Mouse (Mus musculus) intestine, embryonic 16.5 days (tissue): Measurements from ENCODE around the gene Dnajc6. TPM values are rescaled to one million over a fixed set of nuclear protein-coding genes. Genes with fewer than 3 reads are reported as not detected.

Experiments used
- ATAC-seq: fragments of 200-750 bp; cut with Nextera tagmentation; 2 replicates; pipeline ENCODE4 v1.8.0; 2017; ENCODE audit warnings: moderate TSS enrichment, moderate library complexity
- H3K27ac ChIP-seq: fragments of 300-500 bp; sonication (generic); 2 replicates; pipeline ENCODE4 v1.5.1; 2014; ENCODE audit warnings: mild to moderate bottlenecking, low read length
- H3K27me3 ChIP-seq: fragments of 300-500 bp; sonication (generic); replicated peaks from 2 replicates; pipeline ENCODE4 v1.6.1; 2014; ENCODE audit warnings: low read length, control low read depth, mixed read lengths; ENCODE audit not compliant: control insufficient read depth, insufficient read depth
- H3K36me3 ChIP-seq: fragments of 300-500 bp; sonication (generic); 2 replicates; pipeline ENCODE4 v1.6.1; 2014; ENCODE audit warnings: low read length, control low read depth; ENCODE audit not compliant: control insufficient read depth, insufficient read depth
- H3K4me1 ChIP-seq: fragments of 300-500 bp; sonication (generic); 2 replicates; pipeline ENCODE4 v1.6.1; 2014; ENCODE audit warnings: low read length, control low read depth, mixed read lengths; ENCODE audit not compliant: control insufficient read depth, insufficient read depth
- H3K4me2 ChIP-seq: fragments of 300-500 bp; sonication (generic); 2 replicates; pipeline ENCODE4 v1.6.1; 2014; ENCODE audit warnings: low read depth, low read length, control low read depth
- H3K4me3 ChIP-seq: fragments of 300-500 bp; sonication (generic); 2 replicates; pipeline ENCODE4 v1.5.1; 2014; ENCODE audit warnings: mild to moderate bottlenecking, low read length
- H3K9ac ChIP-seq: fragments of 300-500 bp; sonication (generic); 2 replicates; pipeline ENCODE4 v1.6.1; 2014; ENCODE audit warnings: low read depth, low read length
- H3K9me3 ChIP-seq: fragments of 300-500 bp; sonication (generic); 2 replicates; pipeline ENCODE4 v1.6.1; 2016; ENCODE audit warnings: low read length, control low read depth; ENCODE audit not compliant: control insufficient read depth
- WGBS: fragments of 180-500 bp; shearing (Covaris S2); extraction: QIAGEN DNeasy Blood & Tissue Kit; methylation state at CpG from one replicate; pipeline ENCODE4 v1.1.7; 2014; 5-methylcytosine and 5-hydroxymethylcytosine counted together
- polyA plus RNA-seq: library from polyadenylated mRNA; unstranded; fragments of >200 nt; fragmentation: Nextera tagmentation; extraction: Ambion mirVana; gene quantifications from 2 replicates; pipeline ENCODE4 v1.2.1, GENCODE M21; 2015

Dnajc6 gene
- polyA plus RNA-seq, 1 experiment from 2014 or later, result 1.1 TPM

DNA sequence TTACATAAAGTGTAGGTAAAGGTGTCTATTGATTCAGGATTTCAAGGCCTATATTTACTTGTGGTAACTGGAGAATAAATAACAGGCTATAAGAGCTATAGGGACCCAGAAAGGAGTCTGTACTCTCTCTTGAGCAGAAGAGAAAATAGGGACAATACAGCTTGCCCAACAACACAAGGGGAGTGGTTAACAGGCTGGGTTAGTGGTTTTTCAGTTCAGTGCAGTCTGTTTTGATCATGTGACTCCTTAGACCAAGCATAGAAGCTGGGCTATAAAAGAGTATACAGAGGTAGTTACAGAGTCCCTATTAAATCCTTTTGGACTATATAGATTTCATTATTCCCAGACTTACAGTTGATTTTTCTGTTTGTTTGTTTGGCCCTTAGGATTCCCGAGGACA lies 36.3 kb upstream of the Dnajc6 start:
- H3K9me3 ChIP-seq, result no peaks in the 10 kb centered on the region
- 81% methylated on average over 1 of the region's 1 CpGs for WGBS
- no peak overlapping the region for H3K4me2 ChIP-seq
- ATAC-seq, result no peak
- no peak overlapping the region for H3K9ac ChIP-seq
- H3K4me3 ChIP-seq, result no peak overlapping the region
- no peak overlapping the region for H3K27ac ChIP-seq
- no peaks in the 10 kb centered on the region for H3K36me3 ChIP-seq
- H3K4me1 ChIP-seq, result no peaks in the 10 kb centered on the region
- H3K27me3 ChIP-seq, result no peaks in the 10 kb centered on the region

DNA sequence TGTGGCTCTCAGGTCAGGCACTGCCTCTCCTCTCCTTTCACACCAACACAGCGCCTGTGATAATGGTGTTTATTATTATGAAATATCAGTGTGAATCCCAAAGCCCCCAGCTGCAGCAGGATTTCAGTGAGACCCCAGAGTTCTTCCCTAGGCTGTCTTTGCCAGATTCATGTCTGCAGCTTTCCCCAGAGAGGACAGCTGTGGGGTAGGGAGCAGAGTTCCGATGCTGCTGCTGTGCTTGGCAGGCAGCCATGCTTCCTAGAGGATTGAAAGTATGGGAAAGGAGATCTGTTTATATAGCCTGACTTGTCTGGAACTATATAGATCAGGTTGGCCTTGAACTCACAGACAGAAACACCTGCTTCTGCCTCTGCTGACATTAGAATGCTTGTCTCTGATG lies 34.4 kb upstream of the Dnajc6 start:
- Histone ChIP-seq H3K4me1 (no peaks in the 10 kb centered on the region), H3K4me2 (no peak overlapping the region)
- 56% methylated on average over 2 of the region's 2 CpGs for WGBS

DNA sequence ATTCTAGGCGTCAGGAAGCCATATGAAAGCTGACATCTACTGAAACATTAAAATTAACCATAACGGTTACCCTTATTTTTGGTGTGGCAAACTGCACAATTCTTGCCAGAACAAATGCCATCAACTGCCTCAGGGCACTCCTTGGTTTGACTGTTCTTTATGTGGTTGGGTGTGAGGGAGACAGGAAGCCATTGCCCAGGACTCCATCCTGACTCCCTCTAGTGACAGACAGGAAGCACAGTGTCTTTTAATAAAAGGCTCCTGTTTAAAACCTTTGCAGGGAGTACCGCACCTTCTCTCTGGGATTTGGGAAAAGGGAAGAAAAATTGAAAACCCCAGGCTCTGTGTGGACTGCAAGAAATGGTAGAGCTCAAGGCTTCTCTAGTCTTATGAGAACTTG lies 30.2 kb upstream of the Dnajc6 start:
- ATAC-seq, result no peak
- no peaks in the 10 kb centered on the region for H3K9me3 ChIP-seq
- H3K36me3 ChIP-seq, result no peaks in the 10 kb centered on the region
- H3K27me3 ChIP-seq, result no peaks in the 10 kb centered on the region
- H3K4me3 ChIP-seq, result no peak overlapping the region
- no peak overlapping the region for H3K4me2 ChIP-seq
- H3K9ac ChIP-seq, result no peak overlapping the region
- H3K4me1 ChIP-seq, result no peaks in the 10 kb centered on the region
- H3K27ac ChIP-seq, result no peak overlapping the region
- 77% methylated on average over 3 of the region's 3 CpGs for WGBS

More for the DNA sequence above, 34.4 kb upstream of the Dnajc6 start:
- no peak overlapping the region for H3K9ac ChIP-seq
- H3K27me3 ChIP-seq, result no peaks in the 10 kb centered on the region
- H3K36me3 ChIP-seq, result no peaks in the 10 kb centered on the region
- no peak overlapping the region for H3K27ac ChIP-seq
- no peak overlapping the region for H3K4me3 ChIP-seq
- no peak for ATAC-seq
- no peaks in the 10 kb centered on the region for H3K9me3 ChIP-seq

- H3K9ac ChIP-seq, result no peak overlapping the region
- H3K4me2 ChIP-seq, result no peak overlapping the region
- no peaks in the 10 kb centered on the region for H3K36me3 ChIP-seq
- H3K27me3 ChIP-seq, result no peaks in the 10 kb centered on the region
- no peaks in the 10 kb centered on the region for H3K9me3 ChIP-seq
- no peak overlapping the region for H3K27ac ChIP-seq
- no peak for ATAC-seq
- 88% methylated on average over 5 of the region's 5 CpGs for WGBS
- no peak overlapping the region for H3K4me3 ChIP-seq
- H3K4me1 ChIP-seq, result no peaks in the 10 kb centered on the region
These were observed 27.2 kb upstream of the Dnajc6 start for GRCm38 (mm10) chr4:101469242-101469641.

- no peak for ATAC-seq
- no peaks in the 10 kb centered on the region for H3K27me3 ChIP-seq
- no peaks in the 10 kb centered on the region for H3K4me1 ChIP-seq
- no peaks in the 10 kb centered on the region for H3K36me3 ChIP-seq
- no peak overlapping the region for H3K4me3 ChIP-seq
- H3K27ac ChIP-seq, result no peak overlapping the region
- 59% methylated on average over 5 of the region's 5 CpGs for WGBS
- no peaks in the 10 kb centered on the region for H3K9me3 ChIP-seq
- H3K9ac ChIP-seq, result no peak overlapping the region
- H3K4me2 ChIP-seq, result no peak overlapping the region
These were observed 25.9 kb upstream of the Dnajc6 start for GRCm38 (mm10) chr4:101470543-101470942.

DNA sequence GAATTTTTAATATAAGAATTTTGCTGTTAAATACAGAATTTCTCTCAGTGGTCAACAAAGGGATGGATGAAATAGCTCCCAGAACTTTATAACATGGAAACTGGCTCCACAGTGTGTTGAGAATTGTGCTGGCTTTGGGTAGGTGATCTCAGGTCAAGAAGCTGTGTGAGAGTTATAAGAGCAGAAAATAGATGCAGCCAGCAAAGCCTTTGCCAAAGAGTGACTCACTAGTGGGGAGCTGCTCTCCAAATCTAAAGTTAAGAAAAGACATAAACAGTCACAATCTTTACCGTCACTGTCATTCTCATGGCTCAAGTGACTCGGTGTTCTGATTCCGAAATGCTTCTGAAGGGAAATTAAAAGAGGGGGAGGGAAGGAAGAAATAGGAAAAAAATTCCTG lies 23.7 kb upstream of the Dnajc6 start:
- no peak overlapping the region for H3K4me2 ChIP-seq
- H3K9me3 ChIP-seq, result no peaks in the 10 kb centered on the region
- WGBS, result 86% methylated on average over 3 of the region's 3 CpGs
- no peak overlapping the region for H3K27ac ChIP-seq
- no peak for ATAC-seq
- no peak overlapping the region for H3K4me3 ChIP-seq
- H3K4me1 ChIP-seq, result no peaks in the 10 kb centered on the region
- H3K9ac ChIP-seq, result no peak overlapping the region
- H3K27me3 ChIP-seq, result no peaks in the 10 kb centered on the region
- no peaks in the 10 kb centered on the region for H3K36me3 ChIP-seq

DNA sequence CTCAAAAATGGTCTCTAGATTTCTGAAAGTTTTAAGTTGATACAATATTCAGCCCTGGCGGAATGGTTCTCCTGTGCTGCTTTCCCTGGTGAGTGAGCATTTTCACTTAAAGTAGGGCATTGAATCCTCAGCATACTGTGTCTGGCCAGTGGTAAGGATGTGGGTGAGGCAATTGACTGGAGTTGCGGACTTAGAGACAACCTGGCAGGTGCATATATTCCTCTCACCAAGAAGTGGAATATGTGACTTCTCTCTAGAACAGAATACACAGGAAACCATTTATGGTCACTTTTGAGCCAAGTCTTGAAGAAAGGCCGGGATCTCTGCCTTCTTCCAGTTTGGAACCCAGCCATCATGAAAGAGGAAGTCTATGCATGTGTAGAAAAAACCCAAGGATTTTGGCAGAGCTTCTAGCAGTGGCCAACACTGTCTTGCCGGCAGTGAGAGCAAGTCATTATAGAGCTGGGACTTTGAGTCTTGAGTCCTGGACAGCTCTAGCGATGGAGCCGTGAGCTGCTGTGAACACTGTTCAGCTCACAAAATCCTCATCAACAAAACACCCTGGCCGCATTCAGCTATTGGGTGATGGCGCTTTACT lies 6.0 kb upstream of the Dnajc6 start:
- H3K9ac ChIP-seq, result no peak overlapping the region
- no peak overlapping the region for H3K27ac ChIP-seq
- 81% methylated on average over 8 of the region's 8 CpGs for WGBS
- ATAC-seq, result no peak
- H3K4me1 ChIP-seq, result no peaks in the 10 kb centered on the region
- no peak overlapping the region for H3K4me2 ChIP-seq
- H3K36me3 ChIP-seq, result no peaks in the 10 kb centered on the region
- no peak overlapping the region for H3K4me3 ChIP-seq
- no peaks in the 10 kb centered on the region for H3K9me3 ChIP-seq
- H3K27me3 ChIP-seq, result 0 out of 2 replicates have a peak, but pooled peaks cover 3% of the 10 kb centered on the region

- Histone ChIP-seq H3K27me3 (peaks cover 10% of the 10 kb centered on the region; the same call in 1 of the 2 replicates), H3K9me3 (no peaks in the 10 kb centered on the region), H3K4me3 (no peak overlapping the region), H3K4me1 (peaks cover 3% of the 10 kb centered on the region; the same call in 1 of the 2 replicates), H3K9ac (no peak overlapping the region), H3K27ac (no peak overlapping the region), H3K4me2 (no peak overlapping the region), H3K36me3 (no peaks in the 10 kb centered on the region)
- 64% methylated on average over 6 of the region's 6 CpGs for WGBS
- ATAC-seq, result no peak
These were observed 4.7 kb upstream of the Dnajc6 start for GRCm38 (mm10) chr4:101491704-101492103.

DNA sequence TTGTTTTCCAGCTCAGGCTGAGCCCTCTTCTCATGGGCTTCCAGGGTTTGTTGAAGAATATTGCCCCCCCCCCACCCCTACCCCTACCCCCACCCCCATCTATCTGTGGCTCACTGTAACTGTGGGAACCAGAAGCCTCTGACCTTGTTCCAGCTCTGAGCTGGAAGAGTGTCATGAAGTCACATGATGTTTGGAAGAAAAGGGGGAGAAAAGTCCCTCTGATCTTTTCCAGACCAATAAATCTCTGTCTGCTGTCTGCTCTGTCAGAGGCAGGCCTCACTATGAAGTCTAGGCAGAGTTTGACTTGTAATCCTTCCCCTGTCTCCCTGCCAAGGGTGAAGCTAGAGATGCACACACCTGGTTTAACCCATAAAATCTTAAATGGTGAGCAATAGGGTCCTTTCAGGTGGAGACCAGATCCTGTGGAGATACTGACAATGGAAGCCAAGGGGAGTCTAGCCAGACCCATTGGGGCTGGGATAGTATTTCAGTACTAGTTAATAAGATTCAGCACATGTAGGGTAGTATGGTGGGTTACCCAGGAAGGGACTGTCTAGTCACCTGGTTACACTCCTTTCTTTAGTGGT lies 2.7 kb upstream of the Dnajc6 start:
- Histone ChIP-seq H3K36me3 (no peaks in the 10 kb centered on the region), H3K27me3 (peaks cover 22% of the 10 kb centered on the region), H3K27ac (no peak overlapping the region), H3K4me1 (peaks cover 3% of the 10 kb centered on the region; the same call in 1 of the 2 replicates), H3K9me3 (no peaks in the 10 kb centered on the region), H3K4me2 (no peak overlapping the region), H3K9ac (no peak overlapping the region), H3K4me3 (no peak overlapping the region)
- no peak for ATAC-seq

GRCm38 (mm10) chr4:101496188-101496533 lies 287 bp upstream of the Dnajc6 start:
- Histone ChIP-seq H3K4me2 (peak overlapping the region; percentile 93), H3K27ac (no peak overlapping the region), H3K4me1 (peaks cover 3% of the 10 kb centered on the region; the same call in 1 of the 2 replicates), H3K27me3 (peaks cover 24% of the 10 kb centered on the region), H3K36me3 (no peaks in the 10 kb centered on the region), H3K4me3 (peak overlapping the region; percentile 60), H3K9ac (peak overlapping the region; percentile 50), H3K9me3 (no peaks in the 10 kb centered on the region)
- ATAC-seq, result no peak
- WGBS, result 3% methylated on average over 28 of the region's 28 CpGs
